Mouse (Mus musculus) embryonic facial prominence, embryonic 12.5 days (tissue): ENCODE results near the gene Ldlrad2. TPM values are rescaled to one million over a fixed set of nuclear protein-coding genes. Genes with fewer than 3 reads are reported as not detected.
"Not testable (repeated sequence)": the region's sequence is repeated elsewhere in the genome, so short reads cannot be mapped to it uniquely, and the experiment has no call there.

Experiments
- ATAC-seq: fragments of 200-750 bp; cut with Nextera tagmentation; 2 replicates; pipeline ENCODE4 v1.8.0; 2017; ENCODE audit not compliant: insufficient number of reproducible peaks, insufficient read depth, low FRiP score, low TSS enrichment
- H3K27ac ChIP-seq: fragments of 300-500 bp; sonication (generic); 2 replicates; pipeline ENCODE4 v1.5.1; 2016; ENCODE audit warnings: mild to moderate bottlenecking
- H3K27me3 ChIP-seq: fragments of 300-500 bp; sonication (generic); 2 replicates; pipeline ENCODE4 v1.6.1; 2016; ENCODE audit warnings: mild to moderate bottlenecking, moderate library complexity
- H3K36me3 ChIP-seq: fragments of 300-500 bp; sonication (generic); 2 replicates; pipeline ENCODE4 v1.6.1; 2016; ENCODE audit warnings: mild to moderate bottlenecking
- H3K4me1 ChIP-seq: fragments of 300-500 bp; sonication (generic); 2 replicates; pipeline ENCODE4 v1.6.1; 2016
- H3K4me2 ChIP-seq: fragments of 300-500 bp; sonication (generic); replicated peaks from 2 replicates; pipeline ENCODE4 v1.6.1; 2016; ENCODE audit warnings: mild to moderate bottlenecking, moderate library complexity
- H3K4me3 ChIP-seq: fragments of 300-500 bp; sonication (generic); 2 replicates; pipeline ENCODE4 v1.5.1; 2016; ENCODE audit warnings: mild to moderate bottlenecking
- H3K9ac ChIP-seq: fragments of 300-500 bp; sonication (generic); 2 replicates; pipeline ENCODE4 v1.6.1; 2016; ENCODE audit warnings: mild to moderate bottlenecking, moderate library complexity
- H3K9me3 ChIP-seq: fragments of 300-500 bp; sonication (generic); 2 replicates; pipeline ENCODE4 v1.6.1; 2016; ENCODE audit warnings: mild to moderate bottlenecking, moderate library complexity
- WGBS: fragments of 180-500 bp; shearing (Covaris S2); methylation state at CpG from one replicate; pipeline ENCODE4 v1.1.7; 2016; 5-methylcytosine and 5-hydroxymethylcytosine counted together
- polyA plus RNA-seq: library from polyadenylated mRNA; unstranded; fragments of >200 nt; fragmentation: Nextera tagmentation; extraction: Ambion mirVana; gene quantifications from 2 replicates; pipeline ENCODE4 v1.2.1, GENCODE M21; 2016

The Ldlrad2 gene
- polyA plus RNA-seq, 1 experiment from 2014 or later = not detected

- Histone ChIP-seq H3K9ac (no peak overlapping the region), H3K9me3 (no peaks in the 10 kb centered on the region), H3K27me3 (no peaks in the 10 kb centered on the region), H3K4me2 (no peak overlapping the region), H3K4me3 (no peak overlapping the region), H3K27ac (no peak overlapping the region), H3K36me3 (no peaks in the 10 kb centered on the region), H3K4me1 (peaks cover 9% of the 10 kb centered on the region)
- no peak for ATAC-seq
- WGBS = 88% methylated on average over 4 of the region's 4 CpGs
Measured at GRCm38 (mm10) chr4:137590961-137591360, 16.6 kb upstream of the Ldlrad2 start.

GRCm38 (mm10) chr4:137589586-137589985 is 15.2 kb upstream of the Ldlrad2 start:
- no peak overlapping the region for H3K4me3 ChIP-seq
- H3K4me1 ChIP-seq = no peaks in the 10 kb centered on the region
- H3K9me3 ChIP-seq = no peaks in the 10 kb centered on the region
- no peaks in the 10 kb centered on the region for H3K27me3 ChIP-seq
- H3K36me3 ChIP-seq = no peaks in the 10 kb centered on the region
- WGBS = 84% methylated on average over 3 of the region's 3 CpGs
- no peak overlapping the region for H3K4me2 ChIP-seq
- no peak for ATAC-seq
- no peak overlapping the region for H3K27ac ChIP-seq
- no peak overlapping the region for H3K9ac ChIP-seq

GRCm38 (mm10) chr4:137589095-137589494 is 14.7 kb upstream of the Ldlrad2 start:
- 81% methylated on average over 2 of the region's 3 CpGs for WGBS
- not testable (repeated sequence) for H3K36me3 ChIP-seq, H3K4me1 ChIP-seq, H3K27ac ChIP-seq, H3K4me3 ChIP-seq, ATAC-seq, H3K9ac ChIP-seq, H3K27me3 ChIP-seq, H3K9me3 ChIP-seq, H3K4me2 ChIP-seq

- 28% methylated on average over 3 of the region's 3 CpGs for WGBS
- Histone ChIP-seq H3K27me3 (peaks cover 24% of the 10 kb centered on the region), H3K9ac (no peak overlapping the region), H3K27ac (no peak overlapping the region), H3K4me2 (no peak overlapping the region), H3K4me1 (0 out of 2 replicates have a peak, but pooled peaks cover 6% of the 10 kb centered on the region), H3K4me3 (no peak overlapping the region), H3K9me3 (no peaks in the 10 kb centered on the region), H3K36me3 (no peaks in the 10 kb centered on the region)
- ATAC-seq = no peak
Measured at GRCm38 (mm10) chr4:137581815-137582214, 7.4 kb upstream of the Ldlrad2 start.

- H3K27ac ChIP-seq = no peak overlapping the region
- no peak overlapping the region for H3K4me3 ChIP-seq
- H3K4me1 ChIP-seq = 0 out of 2 replicates have a peak, but pooled peaks cover 6% of the 10 kb centered on the region
- ATAC-seq = no peak
- WGBS = 60% methylated on average over 2 of the region's 2 CpGs
- H3K9ac ChIP-seq = no peak overlapping the region
- no peak overlapping the region for H3K4me2 ChIP-seq
- no peaks in the 10 kb centered on the region for H3K36me3 ChIP-seq
- no peaks in the 10 kb centered on the region for H3K9me3 ChIP-seq
- peaks cover 24% of the 10 kb centered on the region for H3K27me3 ChIP-seq
Measured at GRCm38 (mm10) chr4:137580299-137580698, 5.9 kb upstream of the Ldlrad2 start.

GRCm38 (mm10) chr4:137579789-137580188 is 5.4 kb upstream of the Ldlrad2 start:
- H3K9me3 ChIP-seq = no peaks in the 10 kb centered on the region
- H3K9ac ChIP-seq = no peak overlapping the region
- H3K27me3 ChIP-seq = peaks cover 24% of the 10 kb centered on the region
- no peak overlapping the region for H3K4me3 ChIP-seq
- H3K27ac ChIP-seq = no peak overlapping the region
- H3K4me1 ChIP-seq = 0 out of 2 replicates have a peak, but pooled peaks cover 6% of the 10 kb centered on the region
- ATAC-seq = no peak
- 44% methylated on average over 4 of the region's 4 CpGs for WGBS
- H3K4me2 ChIP-seq = no peak overlapping the region
- H3K36me3 ChIP-seq = no peaks in the 10 kb centered on the region

GRCm38 (mm10) chr4:137578181-137578845 is 3.9 kb upstream of the Ldlrad2 start:
- peaks cover 24% of the 10 kb centered on the region for H3K27me3 ChIP-seq
- H3K27ac ChIP-seq = no peak overlapping the region
- H3K9ac ChIP-seq = peak overlapping the region; percentile 36; the same call in 1 of the 2 replicates
- 0 out of 2 replicates have a peak, but pooled peaks cover 6% of the 10 kb centered on the region for H3K4me1 ChIP-seq
- H3K9me3 ChIP-seq = no peaks in the 10 kb centered on the region
- peak overlapping the region; percentile 69 for H3K4me2 ChIP-seq
- H3K4me3 ChIP-seq = peak overlapping the region; percentile 34
- WGBS = 5% methylated on average over 39 of the region's 39 CpGs
- H3K36me3 ChIP-seq = no peaks in the 10 kb centered on the region
- peak; percentile 32; the same call in 1 of the 2 replicates for ATAC-seq

GRCm38 (mm10) chr4:137577486-137577885 is 3.1 kb upstream of the Ldlrad2 start:
- H3K4me3 ChIP-seq = no peak overlapping the region
- 0 out of 2 replicates have a peak, but pooled peaks cover 6% of the 10 kb centered on the region for H3K4me1 ChIP-seq
- H3K27me3 ChIP-seq = peaks cover 24% of the 10 kb centered on the region
- ATAC-seq = no peak
- no peaks in the 10 kb centered on the region for H3K9me3 ChIP-seq
- no peaks in the 10 kb centered on the region for H3K36me3 ChIP-seq
- H3K27ac ChIP-seq = no peak overlapping the region
- 96% methylated on average over 12 of the region's 12 CpGs for whole genome bisulfite sequencing
- no peak overlapping the region for H3K9ac ChIP-seq
- H3K4me2 ChIP-seq = no peak overlapping the region

GRCm38 (mm10) chr4:137569873-137570272 is 4.5 kb downstream of the Ldlrad2 start:
- ATAC-seq = no peak
- Histone ChIP-seq H3K9ac (no peak overlapping the region), H3K9me3 (no peaks in the 10 kb centered on the region), H3K4me3 (no peak overlapping the region), H3K27me3 (no peaks in the 10 kb centered on the region), H3K27ac (no peak overlapping the region), H3K4me2 (no peak overlapping the region), H3K4me1 (no peaks in the 10 kb centered on the region), H3K36me3 (peaks cover 37% of the 10 kb centered on the region)
- 81% methylated on average over 9 of the region's 9 CpGs for WGBS

- no peak overlapping the region for H3K4me2 ChIP-seq
- no peaks in the 10 kb centered on the region for H3K9me3 ChIP-seq
- 89% methylated on average over 16 of the region's 16 CpGs for WGBS
- H3K36me3 ChIP-seq = peaks cover 89% of the 10 kb centered on the region
- no peak overlapping the region for H3K4me3 ChIP-seq
- H3K27me3 ChIP-seq = no peaks in the 10 kb centered on the region
- H3K4me1 ChIP-seq = no peaks in the 10 kb centered on the region
- H3K27ac ChIP-seq = no peak overlapping the region
- no peak overlapping the region for H3K9ac ChIP-seq
- ATAC-seq = no peak
Measured at GRCm38 (mm10) chr4:137556673-137557210, 17.6 kb downstream of the Ldlrad2 start.

GRCm38 (mm10) chr4:137553466-137553865 is 20.9 kb downstream of the Ldlrad2 start:
- Histone ChIP-seq H3K9me3 (no peaks in the 10 kb centered on the region), H3K9ac (no peak overlapping the region), H3K4me2 (no peak overlapping the region), H3K27ac (no peak overlapping the region), H3K36me3 (peaks cover 86% of the 10 kb centered on the region), H3K4me3 (no peak overlapping the region), H3K27me3 (no peaks in the 10 kb centered on the region), H3K4me1 (no peaks in the 10 kb centered on the region)
- no peak for ATAC-seq
- 94% methylated on average over 17 of the region's 17 CpGs for WGBS

- no peak overlapping the region for H3K27ac ChIP-seq
- no peak for ATAC-seq
- no peak overlapping the region for H3K9ac ChIP-seq
- H3K4me1 ChIP-seq = no peaks in the 10 kb centered on the region
- no peak overlapping the region for H3K4me3 ChIP-seq
- H3K27me3 ChIP-seq = no peaks in the 10 kb centered on the region
- H3K36me3 ChIP-seq = peaks cover 87% of the 10 kb centered on the region
- no peaks in the 10 kb centered on the region for H3K9me3 ChIP-seq
- no peak overlapping the region for H3K4me2 ChIP-seq
- 77% methylated on average over 5 of the region's 5 CpGs for WGBS
Measured at GRCm38 (mm10) chr4:137546003-137546525, 28.3 kb downstream of the Ldlrad2 start.
